Mouse (Mus musculus): Measurements from ENCODE around the gene Ly6g6d.

DNA sequence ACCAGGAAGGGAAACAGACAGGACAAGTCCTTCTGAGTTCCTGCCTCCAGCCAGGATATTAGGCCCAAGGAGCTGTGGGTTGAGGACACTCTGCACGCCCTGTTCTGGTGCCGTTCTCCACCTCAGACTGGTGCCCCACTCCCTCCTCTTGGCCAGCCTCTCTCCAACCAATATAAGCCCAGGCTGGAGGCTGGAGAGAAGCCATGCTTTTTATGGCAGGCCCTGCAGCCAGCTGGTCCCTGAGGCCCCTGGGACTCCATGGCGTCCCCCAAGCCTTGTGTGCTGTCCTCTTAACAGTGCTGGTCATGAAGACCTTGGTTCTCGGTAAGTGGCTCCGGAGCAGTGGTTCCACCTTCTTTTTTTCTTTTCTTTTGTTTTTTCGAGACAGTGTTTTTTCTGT, 30.2 kb upstream of the Ly6g6d start, which contains the start of gene Ly6g5c:
- TF ChIP-seq HCFC1 (IDR thresholded peaks at IDR 0.05; ENCODE audit: borderline replicate concordance, insufficient read depth, low read length): no peak
- no peak for TF ChIP-seq ZNF384 (IDR thresholded peaks at IDR 0.05; ENCODE audit: low read depth, low read length)
